Mouse (Mus musculus): ENCODE data around the gene Nfib. TPM values are rescaled to one million over a fixed set of nuclear protein-coding genes. Genes with fewer than 3 reads are reported as not detected.

The Nfib gene
- polyA plus RNA-seq, 1 experiment: 69.3 TPM

- TF ChIP-seq POLR2A (IDR thresholded peaks at IDR 0.05; ENCODE audit: borderline replicate concordance, extremely low read depth, insufficient read depth, insufficient read length, poor library complexity, severe bottlenecking) (no peak), CTCF (IDR thresholded peaks at IDR 0.05; ENCODE audit: borderline replicate concordance, extremely low read depth, insufficient read depth, insufficient read length) (no peak)
- DNase-seq (ENCODE audit: low read depth): peak; percentile 92
These were observed 197.8 kb downstream of the Nfib start for GRCm38 (mm10) chr4:82507541-82508280.

GRCm38 (mm10) chr4:82506731-82507331 lies 198.7 kb downstream of the Nfib start:
- TF ChIP-seq POLR2A (IDR thresholded peaks at IDR 0.05; ENCODE audit: borderline replicate concordance, extremely low read depth, insufficient read depth, insufficient read length, poor library complexity, severe bottlenecking) (no peak), CTCF (IDR thresholded peaks at IDR 0.05; ENCODE audit: borderline replicate concordance, extremely low read depth, insufficient read depth, insufficient read length) (no peak)
- DNase-seq (ENCODE audit: low read depth): peak; percentile 98

GRCm38 (mm10) chr4:82506081-82506730 lies 199.3 kb downstream of the Nfib start:
- peak; percentile 95 for DNase-seq (ENCODE audit: low read depth)
- TF ChIP-seq CTCF (IDR thresholded peaks at IDR 0.05; ENCODE audit: borderline replicate concordance, extremely low read depth, insufficient read depth, insufficient read length): no peak
- TF ChIP-seq POLR2A (IDR thresholded peaks at IDR 0.05; ENCODE audit: borderline replicate concordance, extremely low read depth, insufficient read depth, insufficient read length, poor library complexity, severe bottlenecking): no peak; the same call in 1 of the 2 replicates

- peak; percentile 5; the same call in 1 of the 2 replicates for TF ChIP-seq POLR2A (IDR thresholded peaks at IDR 0.05; ENCODE audit: borderline replicate concordance, extremely low read depth, insufficient read depth, insufficient read length, poor library complexity, severe bottlenecking)
- TF ChIP-seq CTCF (IDR thresholded peaks at IDR 0.05; ENCODE audit: borderline replicate concordance, extremely low read depth, insufficient read depth, insufficient read length): no peak
- peak; percentile 95 for DNase-seq (ENCODE audit: low read depth)
These were observed 200.2 kb downstream of the Nfib start for GRCm38 (mm10) chr4:82505121-82506031.

- TF ChIP-seq CTCF (IDR thresholded peaks at IDR 0.05; ENCODE audit: borderline replicate concordance, extremely low read depth, insufficient read depth, insufficient read length): no peak
- TF ChIP-seq POLR2A (IDR thresholded peaks at IDR 0.05; ENCODE audit: borderline replicate concordance, extremely low read depth, insufficient read depth, insufficient read length, poor library complexity, severe bottlenecking): no peak
- peak; percentile 64 for DNase-seq (ENCODE audit: low read depth)
These were observed 201.0 kb downstream of the Nfib start for GRCm38 (mm10) chr4:82504284-82505120.

GRCm38 (mm10) chr4:82504015-82504283 lies 201.6 kb downstream of the Nfib start:
- DNase-seq (ENCODE audit: low read depth): peak; percentile 53
- no peak for TF ChIP-seq POLR2A (IDR thresholded peaks at IDR 0.05; ENCODE audit: borderline replicate concordance, extremely low read depth, insufficient read depth, insufficient read length, poor library complexity, severe bottlenecking)

- DNase-seq (ENCODE audit: low read depth): no peak
- TF ChIP-seq CTCF (IDR thresholded peaks at IDR 0.05; ENCODE audit: borderline replicate concordance, extremely low read depth, insufficient read depth, insufficient read length) (no peak), POLR2A (IDR thresholded peaks at IDR 0.05; ENCODE audit: borderline replicate concordance, extremely low read depth, insufficient read depth, insufficient read length, poor library complexity, severe bottlenecking) (no peak)
These were observed 202.1 kb downstream of the Nfib start for GRCm38 (mm10) chr4:82503274-82504014.

GRCm38 (mm10) chr4:82502611-82503010 lies 202.9 kb downstream of the Nfib start:
- DNase-seq (ENCODE audit: low read depth): peak; percentile 68
- TF ChIP-seq CTCF (IDR thresholded peaks at IDR 0.05; ENCODE audit: borderline replicate concordance, extremely low read depth, insufficient read depth, insufficient read length) (no peak), POLR2A (IDR thresholded peaks at IDR 0.05; ENCODE audit: borderline replicate concordance, extremely low read depth, insufficient read depth, insufficient read length, poor library complexity, severe bottlenecking) (no peak)

- TF ChIP-seq POLR2A (IDR thresholded peaks at IDR 0.05; ENCODE audit: borderline replicate concordance, extremely low read depth, insufficient read depth, insufficient read length, poor library complexity, severe bottlenecking) (no peak), CTCF (IDR thresholded peaks at IDR 0.05; ENCODE audit: borderline replicate concordance, extremely low read depth, insufficient read depth, insufficient read length) (no peak)
- DNase-seq (ENCODE audit: low read depth): peak; percentile 63
These were observed 203.5 kb downstream of the Nfib start for GRCm38 (mm10) chr4:82502012-82502411.
